Mouse (Mus musculus): ENCODE measurements around the gene C1s1.
"Not testable (repeated sequence)": the region's sequence is repeated elsewhere in the genome, so short reads cannot be mapped to it uniquely, and the experiment has no call there.

The C1s1 gene

GRCm38 (mm10) chr6:124512355-124512836 is 29.8 kb downstream of the C1s1 start, which contains the start of gene C1ra:
TSS of gene C1ra (plus strand) at chr6:124512405.
- no peak for DNase-seq (ENCODE audit: low read depth, low spot score)

GRCm38 (mm10) chr6:124511936-124512335 is 30.2 kb downstream of the C1s1 start:
- no peak for DNase-seq (ENCODE audit: low read depth, low spot score)

- DNase-seq (ENCODE audit: low read depth, low spot score), result not testable (repeated sequence)
Observed at GRCm38 (mm10) chr6:124509192-124509591, 33.0 kb downstream of the C1s1 start.

- peak; percentile 35 for DNase-seq (ENCODE audit: low read depth, low spot score)
Observed at GRCm38 (mm10) chr6:124508292-124508691, 33.9 kb downstream of the C1s1 start.

- no peak for DNase-seq (ENCODE audit: low read depth, low spot score)
Observed at GRCm38 (mm10) chr6:124506991-124507390, 35.2 kb downstream of the C1s1 start.

- no peak for DNase-seq (ENCODE audit: low read depth, low spot score)
Observed at GRCm38 (mm10) chr6:124505028-124505427, 37.1 kb downstream of the C1s1 start.

- no peak for DNase-seq (ENCODE audit: low read depth, low spot score)
Observed at GRCm38 (mm10) chr6:124502021-124502420, 40.1 kb downstream of the C1s1 start.

- DNase-seq (ENCODE audit: low read depth, low spot score), result no peak
Observed at GRCm38 (mm10) chr6:124501473-124501872, 40.7 kb downstream of the C1s1 start.

- no peak for DNase-seq (ENCODE audit: low read depth, low spot score)
Observed at GRCm38 (mm10) chr6:124499914-124500566, 42.1 kb downstream of the C1s1 start.

- DNase-seq (ENCODE audit: low read depth, low spot score), result no peak
Observed at GRCm38 (mm10) chr6:124496054-124496453, 46.1 kb downstream of the C1s1 start.

- DNase-seq (ENCODE audit: low read depth, low spot score), result no peak
Observed at GRCm38 (mm10) chr6:124493886-124494285, 48.3 kb downstream of the C1s1 start.

GRCm38 (mm10) chr6:124492842-124493561 is 49.2 kb downstream of the C1s1 start, which contains the start of gene C1rl:
TSS of gene C1rl (plus strand) at chr6:124493113.
- DNase-seq (ENCODE audit: low read depth, low spot score), result peak; percentile 16

GRCm38 (mm10) chr6:124491427-124491826 is 50.7 kb downstream of the C1s1 start:
- no peak for DNase-seq (ENCODE audit: low read depth, low spot score)

- DNase-seq (ENCODE audit: low read depth, low spot score), result no peak
Observed at GRCm38 (mm10) chr6:124488952-124489351, 53.2 kb downstream of the C1s1 start.

- DNase-seq (ENCODE audit: low read depth, low spot score), result no peak
Observed at GRCm38 (mm10) chr6:124487509-124487908, 54.6 kb downstream of the C1s1 start.

- DNase-seq (ENCODE audit: low read depth, low spot score), result peak; percentile 33
Observed at GRCm38 (mm10) chr6:124485414-124486144, 56.6 kb downstream of the C1s1 start.

- DNase-seq (ENCODE audit: low read depth, low spot score), result no peak
Observed at GRCm38 (mm10) chr6:124484851-124485250, 57.3 kb downstream of the C1s1 start.

GRCm38 (mm10) chr6:124483831-124484230 is 58.3 kb downstream of the C1s1 start:
- not testable (repeated sequence) for DNase-seq (ENCODE audit: low read depth, low spot score)

GRCm38 (mm10) chr6:124481571-124481970 is 60.6 kb downstream of the C1s1 start:
- no peak for DNase-seq (ENCODE audit: low read depth, low spot score)
